Mouse (Mus musculus) forebrain, embryonic 15.5 days (tissue): ENCODE measurements around the gene Whrn. TPM values are rescaled to one million over a fixed set of nuclear protein-coding genes. Genes with fewer than 3 reads are reported as not detected.
A peak's percentile ranks its signal among the peaks of the same experiment; 100 is the strongest.

Experiments used
- ATAC-seq: fragments of 200-750 bp; cut with Nextera tagmentation; replicated peaks from 2 replicates; pipeline ENCODE4 v1.8.0; 2017; ENCODE audit warnings: mild to moderate bottlenecking, moderate TSS enrichment, moderate library complexity
- H3K27ac ChIP-seq: fragments of 300-500 bp; sonication (generic); replicated peaks from 2 replicates; pipeline ENCODE4 v1.5.1; 2015; ENCODE audit warnings: mild to moderate bottlenecking, inconsistent platforms
- H3K27me3 ChIP-seq: fragments of 300-500 bp; sonication (generic); 2 replicates; pipeline ENCODE4 v1.6.1; 2015; ENCODE audit warnings: inconsistent platforms
- H3K36me3 ChIP-seq: fragments of 300-500 bp; sonication (generic); 2 replicates; pipeline ENCODE4 v1.6.1; 2015; ENCODE audit warnings: mild to moderate bottlenecking, inconsistent platforms
- H3K4me1 ChIP-seq: fragments of 300-500 bp; sonication (generic); 2 replicates; pipeline ENCODE4 v1.6.1; 2015; ENCODE audit warnings: inconsistent platforms
- H3K4me2 ChIP-seq: fragments of 300-500 bp; sonication (generic); replicated peaks from 2 replicates; pipeline ENCODE4 v1.6.1; 2015; ENCODE audit warnings: mild to moderate bottlenecking, inconsistent platforms
- H3K4me3 ChIP-seq: fragments of 300-500 bp; sonication (generic); 2 replicates; pipeline ENCODE4 v1.5.1; 2015; ENCODE audit warnings: mild to moderate bottlenecking, inconsistent platforms
- H3K9ac ChIP-seq: fragments of 300-500 bp; sonication (generic); replicated peaks from 2 replicates; pipeline ENCODE4 v1.6.1; 2015; ENCODE audit warnings: mild to moderate bottlenecking, inconsistent platforms
- H3K9me3 ChIP-seq: fragments of 300-500 bp; sonication (generic); 2 replicates; pipeline ENCODE4 v1.6.1; 2016; ENCODE audit warnings: inconsistent platforms
- WGBS: fragments of 180-500 bp; shearing (Covaris S2); methylation state at CpG from one replicate; pipeline ENCODE4 v1.1.7; 2015; ENCODE audit warnings: mixed read lengths; 5-methylcytosine and 5-hydroxymethylcytosine counted together
- polyA plus RNA-seq: library from polyadenylated mRNA; unstranded; fragments of >200 nt; fragmentation: Nextera tagmentation; extraction: Ambion mirVana; gene quantifications from 2 replicates; pipeline ENCODE4 v1.2.1, GENCODE M21; 2015

Gene Whrn
- polyA plus RNA-seq, 1 experiment from 2014 or later: 7.7 TPM

DNA sequence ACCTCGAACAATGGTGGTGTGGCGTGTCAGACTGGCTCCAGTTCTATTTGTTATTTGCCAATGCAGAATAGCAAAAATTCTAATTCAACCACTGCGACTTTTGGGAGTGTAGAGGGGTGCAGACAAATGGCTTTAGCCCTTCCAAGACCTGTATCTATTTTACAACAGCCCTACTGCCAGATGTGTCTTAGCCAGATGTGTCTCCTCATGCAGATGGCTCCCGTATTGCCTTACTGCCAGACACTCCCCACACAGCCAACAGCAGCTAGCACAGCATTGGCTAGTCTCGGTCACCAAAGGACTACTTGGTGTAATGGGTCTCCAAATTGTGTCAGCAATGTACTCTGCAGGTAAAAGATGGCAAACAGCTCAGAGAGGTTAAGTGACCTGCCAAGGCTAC lies 84.6 kb downstream of the Whrn start:
- WGBS: 69% methylated on average over 5 of the region's 5 CpGs
- Histone ChIP-seq H3K27me3 (no peaks in the 10 kb centered on the region), H3K9ac (no peak overlapping the region), H3K4me1 (peaks cover 40% of the 10 kb centered on the region), H3K4me2 (peak overlapping the region; percentile 99; the same call in 1 of the 2 replicates), H3K36me3 (no peaks in the 10 kb centered on the region), H3K27ac (no peak overlapping the region), H3K4me3 (0 out of 2 replicates have a peak overlapping the region, but pooled peaks have one; percentile 85), H3K9me3 (no peaks in the 10 kb centered on the region)
- no peak for ATAC-seq

DNA sequence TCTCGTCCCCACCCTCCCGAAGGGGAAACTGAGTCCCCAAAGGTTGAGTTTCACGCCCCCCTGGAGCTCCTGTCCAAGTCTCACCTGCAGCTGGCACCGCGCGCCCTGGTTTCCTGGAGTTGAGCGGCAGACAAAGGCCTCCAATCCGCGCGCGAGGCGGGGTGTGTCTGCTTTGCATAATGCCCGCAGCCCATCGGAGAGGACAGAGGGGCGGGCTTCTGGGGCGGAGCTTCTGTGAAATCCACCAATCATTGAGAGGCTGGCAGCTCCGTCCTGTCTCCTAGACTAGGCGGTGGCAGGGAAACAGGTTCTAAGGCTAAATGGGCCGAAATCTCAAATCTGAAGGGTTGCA lies 85.2 kb downstream of the Whrn start:
- H3K9ac ChIP-seq: peak overlapping the region; percentile 66
- ATAC-seq: peak; percentile 91
- no peaks in the 10 kb centered on the region for H3K36me3 ChIP-seq
- H3K9me3 ChIP-seq: no peaks in the 10 kb centered on the region
- H3K27ac ChIP-seq: peak overlapping the region; percentile 86
- H3K4me2 ChIP-seq: peak overlapping the region; percentile 99
- peak overlapping the region; percentile 85 for H3K4me3 ChIP-seq
- peaks cover 47% of the 10 kb centered on the region for H3K4me1 ChIP-seq
- WGBS: under 1% methylated on average over 19 of the region's 19 CpGs
- no peaks in the 10 kb centered on the region for H3K27me3 ChIP-seq

DNA sequence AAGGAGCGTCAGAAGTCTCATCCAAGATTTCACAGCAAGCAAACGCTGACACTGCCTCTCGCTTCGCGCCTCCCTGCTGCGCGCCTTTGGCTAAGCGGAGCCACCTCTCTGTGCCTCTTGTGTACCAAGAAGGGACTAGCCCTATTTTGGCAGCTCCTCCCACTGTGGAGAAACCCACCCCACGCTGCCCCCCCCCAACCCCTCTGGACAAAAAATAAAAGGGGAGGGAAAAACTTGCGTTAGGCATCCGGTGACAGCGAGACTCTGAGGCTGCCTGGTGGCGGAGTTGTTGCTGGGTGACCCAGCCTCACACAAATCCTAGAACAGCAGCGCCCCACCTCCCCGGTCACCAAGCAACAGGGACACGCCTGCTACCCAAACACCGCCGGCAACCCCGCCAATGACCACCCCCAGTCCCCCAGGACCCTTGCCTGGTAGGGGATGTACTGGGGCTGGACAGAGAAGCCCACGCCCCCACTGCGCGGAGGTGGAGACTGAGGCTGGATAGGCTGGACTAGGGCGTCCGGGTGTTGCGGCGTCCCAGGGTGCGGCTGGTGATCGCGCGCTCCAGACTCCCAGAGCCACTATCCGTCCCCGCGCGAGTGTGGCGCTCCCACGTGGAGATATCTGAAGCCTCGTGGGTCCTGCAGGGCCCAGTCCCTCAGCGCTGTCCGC lies 85.7 kb downstream of the Whrn start:
- Histone ChIP-seq H3K36me3 (no peaks in the 10 kb centered on the region), H3K9ac (peak overlapping the region; percentile 66), H3K9me3 (no peaks in the 10 kb centered on the region), H3K27ac (peak overlapping the region; percentile 86), H3K4me2 (peak overlapping the region; percentile 99), H3K4me1 (peaks cover 52% of the 10 kb centered on the region), H3K4me3 (peak overlapping the region; percentile 85), H3K27me3 (no peaks in the 10 kb centered on the region)
- WGBS: under 1% methylated on average over 39 of the region's 39 CpGs
- ATAC-seq: peak; percentile 71

DNA sequence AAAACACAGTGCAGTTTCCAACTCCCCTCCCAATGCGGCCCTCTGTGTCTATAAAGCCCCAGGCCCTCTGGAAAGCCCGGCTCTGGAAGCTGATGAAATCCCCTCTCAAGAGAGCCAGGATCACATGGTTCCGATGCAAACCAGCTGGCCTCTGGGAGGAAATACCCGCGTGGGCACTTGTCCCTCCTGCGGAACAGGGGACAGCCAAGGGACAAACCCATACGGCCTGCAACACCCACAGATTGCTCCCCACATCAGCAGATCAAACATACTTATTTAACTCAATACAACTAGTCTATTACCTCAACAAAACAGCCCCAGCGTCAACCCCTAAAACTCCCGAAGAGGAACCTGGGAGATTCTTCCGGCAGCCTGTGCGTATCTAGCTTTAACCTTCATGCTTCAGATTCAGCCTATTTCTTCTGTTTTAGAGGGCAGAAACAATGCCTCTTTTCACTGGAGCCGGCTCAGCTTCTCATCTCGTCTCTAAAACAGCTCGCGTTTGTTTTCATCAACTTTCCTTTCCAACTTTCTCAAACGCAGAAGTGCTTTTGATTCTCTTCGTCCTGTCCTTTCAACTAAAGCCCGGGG lies 86.4 kb downstream of the Whrn start:
- H3K4me2 ChIP-seq: peak overlapping the region; percentile 99
- peak overlapping the region; percentile 85 for H3K4me3 ChIP-seq
- H3K27ac ChIP-seq: peak overlapping the region; percentile 86
- H3K4me1 ChIP-seq: peaks cover 58% of the 10 kb centered on the region
- ATAC-seq: no peak
- H3K9me3 ChIP-seq: no peaks in the 10 kb centered on the region
- peak overlapping the region; percentile 66 for H3K9ac ChIP-seq
- H3K27me3 ChIP-seq: no peaks in the 10 kb centered on the region
- under 1% methylated on average over 18 of the region's 18 CpGs for WGBS
- H3K36me3 ChIP-seq: no peaks in the 10 kb centered on the region

DNA sequence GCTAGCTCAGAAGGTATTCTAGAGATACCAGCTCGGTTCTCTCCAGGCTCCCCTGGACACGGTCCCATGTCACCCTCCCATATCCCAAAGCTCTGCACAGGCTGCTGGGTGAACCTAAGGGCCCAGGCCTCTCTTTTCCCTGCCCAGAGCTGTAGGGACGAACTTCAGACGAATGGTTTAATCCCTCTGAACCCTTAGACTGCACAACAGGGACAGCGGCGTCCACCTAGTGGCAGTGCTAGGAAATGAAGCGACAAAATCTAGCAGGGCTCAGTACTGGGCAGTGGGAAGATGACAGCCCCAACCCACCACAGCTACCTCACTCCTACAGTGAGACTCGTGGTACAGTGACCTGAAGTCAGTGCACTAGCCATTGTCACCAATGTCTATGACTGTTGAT lies 87.1 kb downstream of the Whrn start:
- peak; percentile 44 for ATAC-seq
- H3K27ac ChIP-seq: peak overlapping the region; percentile 86
- peaks cover 66% of the 10 kb centered on the region for H3K4me1 ChIP-seq
- H3K4me2 ChIP-seq: peak overlapping the region; percentile 99
- no peaks in the 10 kb centered on the region for H3K36me3 ChIP-seq
- H3K9ac ChIP-seq: peak overlapping the region; percentile 66
- H3K4me3 ChIP-seq: peak overlapping the region; percentile 85
- no peaks in the 10 kb centered on the region for H3K9me3 ChIP-seq
- WGBS: 6% methylated on average over 8 of the region's 8 CpGs
- no peaks in the 10 kb centered on the region for H3K27me3 ChIP-seq

DNA sequence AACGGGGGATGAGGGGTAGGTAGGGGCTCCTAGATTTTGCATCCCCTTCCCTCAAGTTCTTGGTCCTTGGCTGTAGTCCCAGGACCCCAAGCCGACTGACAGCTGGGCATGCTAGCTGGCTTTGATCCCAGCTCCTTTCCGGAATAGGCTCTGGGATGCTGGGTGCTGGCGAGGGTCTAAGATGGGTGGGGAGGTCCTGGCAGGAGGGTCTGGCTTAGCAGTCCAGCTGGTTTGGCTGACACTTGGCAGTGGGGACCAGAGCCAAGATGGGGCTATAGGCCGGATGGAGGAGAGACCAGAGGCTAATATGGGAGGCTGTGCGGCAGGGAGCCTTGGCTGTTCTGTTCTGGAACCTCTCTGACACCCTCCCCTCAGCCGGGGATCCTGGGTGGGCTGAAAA lies 87.5 kb downstream of the Whrn start:
- H3K27me3 ChIP-seq: no peaks in the 10 kb centered on the region
- peaks cover 70% of the 10 kb centered on the region for H3K4me1 ChIP-seq
- H3K4me3 ChIP-seq: peak overlapping the region; percentile 85
- H3K36me3 ChIP-seq: no peaks in the 10 kb centered on the region
- peak overlapping the region; percentile 29 for H3K9ac ChIP-seq
- no peaks in the 10 kb centered on the region for H3K9me3 ChIP-seq
- H3K27ac ChIP-seq: peak overlapping the region; percentile 86
- ATAC-seq: peak; percentile 17
- peak overlapping the region; percentile 99 for H3K4me2 ChIP-seq
- WGBS: 14% methylated on average over 7 of the region's 7 CpGs

DNA sequence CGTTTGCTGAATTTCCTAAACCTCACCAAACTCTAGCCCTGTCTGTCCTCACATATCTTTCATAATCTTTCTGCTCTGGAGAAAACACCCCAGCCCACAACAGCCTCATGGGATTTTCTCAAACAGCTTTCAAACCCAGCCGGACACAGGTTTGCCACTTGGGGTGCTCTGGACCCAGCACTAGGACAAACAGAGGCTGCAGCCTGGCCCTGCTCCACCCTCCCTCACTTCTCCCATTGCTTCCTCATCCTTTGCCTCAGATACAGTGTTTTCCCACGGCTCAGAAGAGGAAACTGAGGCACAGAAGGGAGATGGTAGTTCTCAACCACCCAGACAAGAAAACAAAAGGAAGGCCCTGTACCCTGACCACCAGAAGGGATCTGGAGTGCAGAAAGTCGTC lies 90.1 kb downstream of the Whrn start:
- no peaks in the 10 kb centered on the region for H3K9me3 ChIP-seq
- no peak for ATAC-seq
- H3K9ac ChIP-seq: no peak overlapping the region
- H3K27ac ChIP-seq: peak overlapping the region; percentile 84
- H3K27me3 ChIP-seq: no peaks in the 10 kb centered on the region
- no peaks in the 10 kb centered on the region for H3K36me3 ChIP-seq
- H3K4me2 ChIP-seq: no peak overlapping the region
- WGBS: 48% methylated on average over 4 of the region's 4 CpGs
- H3K4me1 ChIP-seq: peaks cover 90% of the 10 kb centered on the region
- no peak overlapping the region for H3K4me3 ChIP-seq

DNA sequence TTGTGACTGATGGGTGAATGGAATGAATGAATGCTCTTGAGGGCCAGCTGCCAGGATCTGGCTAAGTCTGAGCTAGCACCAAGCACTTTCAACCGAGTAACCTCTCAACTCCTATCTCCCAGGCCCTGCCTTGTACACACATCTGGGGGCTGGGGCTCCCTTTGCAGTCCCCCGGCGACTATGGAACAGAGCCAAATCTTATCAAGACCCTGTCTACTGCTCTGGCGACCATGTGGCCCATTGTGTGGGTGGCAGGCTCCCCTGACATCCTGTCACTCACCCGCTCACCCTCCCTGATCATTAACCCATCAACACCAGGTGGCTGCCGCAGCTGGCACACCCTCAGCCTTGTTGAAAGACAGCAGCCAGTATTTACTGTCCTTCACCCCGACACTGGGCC lies 90.7 kb downstream of the Whrn start:
- Histone ChIP-seq H3K27ac (peak overlapping the region; percentile 84), H3K9me3 (no peaks in the 10 kb centered on the region), H3K36me3 (no peaks in the 10 kb centered on the region), H3K4me2 (no peak overlapping the region; the same call in 1 of the 2 replicates), H3K27me3 (no peaks in the 10 kb centered on the region), H3K4me3 (no peak overlapping the region), H3K4me1 (peaks cover 93% of the 10 kb centered on the region), H3K9ac (0 out of 2 replicates have a peak overlapping the region, but pooled peaks have one; percentile 5)
- ATAC-seq: peak; percentile 23
- 11% methylated on average over 7 of the region's 7 CpGs for WGBS

DNA sequence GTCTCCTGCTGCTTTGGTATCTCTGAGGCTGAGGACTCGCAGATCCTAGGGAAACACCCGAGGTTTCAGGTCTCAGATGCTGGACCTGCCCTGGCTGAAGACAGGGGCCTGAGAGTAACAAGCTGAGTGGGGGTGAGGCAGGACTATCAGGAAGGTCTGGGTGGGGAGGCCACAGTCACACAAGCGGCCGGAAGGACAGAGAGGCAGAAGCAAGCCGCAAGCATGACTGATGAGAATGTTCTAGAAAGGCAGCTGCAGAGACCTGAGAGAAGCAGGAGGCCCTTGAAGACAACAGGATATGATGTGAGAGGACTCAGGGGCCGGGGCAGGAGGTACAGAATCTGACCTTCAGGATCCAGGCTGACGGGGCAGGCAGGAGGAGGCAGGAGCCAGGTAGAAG lies 91.6 kb downstream of the Whrn start:
- ATAC-seq: no peak
- Histone ChIP-seq H3K27me3 (no peaks in the 10 kb centered on the region), H3K36me3 (no peaks in the 10 kb centered on the region), H3K4me3 (no peak overlapping the region), H3K4me2 (no peak overlapping the region), H3K27ac (peak overlapping the region; percentile 84), H3K4me1 (peaks cover 95% of the 10 kb centered on the region), H3K9ac (no peak overlapping the region), H3K9me3 (no peaks in the 10 kb centered on the region)
- WGBS: 75% methylated on average over 7 of the region's 7 CpGs

DNA sequence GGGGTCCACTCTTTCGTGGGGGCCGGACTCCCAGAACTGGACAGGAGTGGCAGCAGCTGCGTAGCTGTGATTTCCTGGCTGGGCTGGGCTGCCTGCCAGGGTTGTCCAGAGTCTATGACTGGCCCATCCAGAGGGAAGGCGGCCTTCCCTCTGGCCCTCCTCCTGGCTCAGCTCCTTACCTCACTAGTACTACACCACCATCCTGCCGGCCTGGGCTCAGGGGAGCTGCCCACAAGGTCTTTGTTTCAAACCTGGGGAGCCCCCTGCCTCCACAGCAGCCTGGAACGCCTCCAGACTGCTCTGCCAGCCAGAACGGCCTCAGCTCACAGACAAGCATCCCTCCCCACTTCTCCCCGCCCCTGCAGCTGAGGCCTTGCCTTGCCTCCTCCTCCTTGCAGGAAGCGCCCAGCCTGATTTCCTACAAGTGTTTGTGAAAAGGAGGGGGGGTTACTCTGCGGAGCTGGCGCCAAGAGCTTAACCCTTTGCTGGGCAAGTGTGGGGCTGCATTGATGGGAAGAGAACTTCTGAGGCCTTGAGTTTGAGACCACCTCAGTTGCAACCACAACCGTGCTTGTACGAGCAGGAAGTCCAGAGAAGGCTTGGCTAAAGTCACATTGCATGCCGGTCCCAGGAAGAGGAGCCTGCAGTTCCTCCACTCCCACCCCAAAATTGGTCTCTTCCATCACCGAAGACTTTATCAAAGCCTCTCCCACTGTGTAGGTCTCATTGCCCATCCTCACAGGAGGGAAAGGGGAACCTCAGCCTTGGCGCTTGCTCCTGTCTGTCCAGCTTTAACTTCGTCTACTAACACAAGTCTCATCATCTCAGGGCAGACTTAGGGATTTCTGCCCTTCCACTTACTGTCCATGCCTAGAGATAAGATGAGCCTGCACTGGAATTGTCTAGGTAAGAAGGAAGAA lies 92.5 kb downstream of the Whrn start, which contains the start of gene Akna:
TSS of gene Akna (minus strand) at position 315 of the 920 bp plus-strand sequence.
- H3K4me1 ChIP-seq: peaks cover 91% of the 10 kb centered on the region
- peak within 1 kb of the TSS; percentile 20 for H3K9ac ChIP-seq
- H3K4me2 ChIP-seq: peak within 1 kb of the TSS; percentile 36
- H3K27ac ChIP-seq: peak within 1 kb of the TSS; percentile 84
- H3K4me3 ChIP-seq: peak within 1 kb of the TSS; percentile 19
- peak; percentile 83 for ATAC-seq
- H3K27me3 ChIP-seq: no peaks in the 10 kb centered on the region
- H3K36me3 ChIP-seq: no peaks in the 10 kb centered on the region
- H3K9me3 ChIP-seq: no peaks in the 10 kb centered on the region
- WGBS: 5% methylated on average over 17 of the region's 17 CpGs

DNA sequence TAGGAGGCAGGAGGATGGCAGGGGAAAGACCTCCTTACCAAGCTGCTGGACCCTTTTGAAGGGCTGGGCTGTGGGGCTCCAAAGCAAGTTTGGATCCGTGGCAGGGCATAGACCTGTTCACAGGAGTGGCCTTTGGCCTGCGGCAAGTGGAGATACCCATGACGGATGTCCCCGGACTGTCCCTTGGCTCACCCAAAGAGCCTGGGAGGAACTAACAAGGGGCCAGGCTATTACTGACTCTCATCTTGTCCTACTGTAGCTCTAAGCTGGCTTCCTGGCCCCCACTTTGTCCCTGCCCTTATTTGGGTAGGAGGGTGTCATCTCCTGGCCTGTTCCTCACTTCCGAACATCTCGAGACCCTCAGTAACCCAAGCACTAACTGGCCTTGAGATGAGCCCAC lies 93.2 kb downstream of the Whrn start:
- peak overlapping the region; percentile 36 for H3K4me2 ChIP-seq
- peaks cover 84% of the 10 kb centered on the region for H3K4me1 ChIP-seq
- ATAC-seq: peak; percentile 4; the same call in 1 of the 2 replicates
- no peaks in the 10 kb centered on the region for H3K36me3 ChIP-seq
- H3K9me3 ChIP-seq: no peaks in the 10 kb centered on the region
- peak overlapping the region; percentile 84 for H3K27ac ChIP-seq
- peak overlapping the region; percentile 20 for H3K9ac ChIP-seq
- H3K4me3 ChIP-seq: peak overlapping the region; percentile 19
- no peaks in the 10 kb centered on the region for H3K27me3 ChIP-seq
- WGBS: 59% methylated on average over 6 of the region's 6 CpGs

DNA sequence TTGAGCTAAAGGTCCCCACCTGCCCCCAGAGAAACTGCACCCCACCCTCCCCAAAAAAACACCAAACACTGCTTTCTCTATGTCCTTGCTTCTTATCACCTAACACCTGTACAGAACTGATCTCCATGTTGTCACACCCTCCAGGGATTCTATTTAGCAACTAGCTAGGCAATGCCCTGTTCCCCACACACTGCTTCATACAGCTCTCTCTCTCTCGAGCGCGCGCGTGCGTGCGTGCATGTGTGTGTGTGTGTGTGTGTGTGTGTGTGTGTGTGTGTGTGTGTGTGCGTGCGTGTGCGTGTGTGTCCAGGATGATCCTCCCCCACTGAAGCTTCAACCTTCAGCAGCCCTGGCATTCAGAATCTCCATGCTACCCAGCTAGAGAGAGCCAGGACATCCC lies 93.7 kb downstream of the Whrn start:
- Histone ChIP-seq H3K27ac (peak overlapping the region; percentile 84), H3K4me3 (no peak overlapping the region), H3K27me3 (no peaks in the 10 kb centered on the region), H3K9me3 (no peaks in the 10 kb centered on the region), H3K4me1 (peaks cover 79% of the 10 kb centered on the region), H3K4me2 (peak overlapping the region; percentile 36; the same call in 1 of the 2 replicates), H3K36me3 (no peaks in the 10 kb centered on the region), H3K9ac (no peak overlapping the region)
- 79% methylated on average over 10 of the region's 10 CpGs for WGBS
- no peak for ATAC-seq
